Mouse (Mus musculus) right cerebral cortex, postnatal 36 days (tissue): ENCODE data around the gene Gm20532.

Source experiments
- DNase-seq, 2 experiments: peaks; one replicate each; pipeline ENCODE4 v3.0.0; 2022; ENCODE audit warnings: low spot score in 2 of 2, mixed read lengths in 1 of 2

Gene Gm20532

DNA sequence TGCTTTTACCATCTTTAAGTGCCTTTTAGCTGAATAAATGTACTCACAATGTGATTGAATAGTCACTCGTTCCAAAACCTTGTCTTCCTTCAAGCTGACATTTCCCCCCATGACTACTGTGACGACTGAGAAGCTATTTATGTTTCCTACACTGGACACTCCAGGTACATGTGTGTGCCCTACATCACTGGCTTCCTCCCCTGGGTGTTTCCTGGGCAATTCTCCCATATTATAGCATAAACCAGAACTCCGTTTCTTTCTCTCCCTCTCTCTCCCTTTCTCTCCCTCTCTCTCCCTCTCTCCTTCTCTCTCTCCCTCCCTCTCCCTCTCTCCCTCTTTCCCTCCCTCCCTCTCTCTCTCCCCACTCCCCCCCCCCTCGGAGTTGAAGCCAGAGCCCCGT, 12.6 kb upstream of the Gm20532 start:
- no peak for DNase-seq

DNA sequence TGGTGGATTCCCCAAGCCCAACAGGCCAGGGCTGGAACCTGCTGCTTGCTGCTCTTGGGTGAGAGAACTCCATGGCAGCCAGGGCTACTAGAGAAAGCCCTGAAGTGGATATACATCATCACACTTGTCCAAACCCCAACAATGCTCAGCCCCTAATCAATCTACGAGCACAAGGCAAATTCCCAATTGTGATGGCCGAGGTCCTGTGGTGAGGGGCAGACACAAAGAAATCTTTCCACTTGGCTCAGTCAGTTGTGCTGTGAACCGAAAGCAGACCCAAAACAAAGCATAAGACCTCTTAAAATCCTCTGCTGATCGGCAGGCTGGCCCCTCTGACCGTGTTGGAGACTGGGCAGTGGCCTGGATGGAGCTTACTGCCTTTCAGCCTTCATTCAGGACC, 11.6 kb upstream of the Gm20532 start:
- no peak for DNase-seq

DNA sequence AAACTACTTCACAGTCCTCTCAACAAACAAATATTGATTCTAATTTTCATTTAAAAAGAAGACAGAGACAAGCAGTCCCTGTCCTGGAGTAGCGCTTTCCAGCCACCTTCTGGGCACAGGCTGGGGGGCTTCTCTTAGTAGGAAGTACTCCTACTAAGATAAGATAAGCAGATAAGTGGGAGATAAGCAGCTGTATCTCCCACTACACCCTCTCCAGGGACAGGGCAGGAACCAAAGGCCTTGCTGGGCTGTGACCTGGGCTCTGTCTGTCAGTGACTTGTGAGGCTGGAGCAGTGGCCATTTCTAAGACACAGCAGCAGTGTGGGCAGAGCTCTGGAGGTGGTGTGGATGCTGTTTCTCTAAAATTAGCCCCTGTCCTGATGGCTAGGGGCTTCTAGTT, 11.1 kb upstream of the Gm20532 start:
- no peak for DNase-seq

DNA sequence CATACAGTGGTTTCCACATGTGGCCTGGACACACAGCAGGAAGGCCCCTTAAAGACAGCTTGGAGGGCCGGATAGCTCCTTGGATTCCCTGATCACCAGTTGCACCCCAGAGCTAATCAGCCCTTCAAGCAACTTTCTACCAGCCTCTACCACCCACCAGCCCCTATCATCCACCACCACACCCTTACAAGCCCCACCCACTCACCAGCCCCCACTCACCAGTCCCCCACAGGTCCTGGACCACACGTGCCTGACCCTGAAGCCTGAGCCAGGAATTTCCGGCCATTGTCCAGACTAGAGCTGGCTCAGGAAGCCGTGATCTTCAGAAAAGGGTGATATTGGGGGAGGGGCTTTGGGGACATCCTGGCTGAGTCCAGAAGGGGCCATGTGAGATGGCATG, 10.6 kb upstream of the Gm20532 start:
- no peak for DNase-seq

DNA sequence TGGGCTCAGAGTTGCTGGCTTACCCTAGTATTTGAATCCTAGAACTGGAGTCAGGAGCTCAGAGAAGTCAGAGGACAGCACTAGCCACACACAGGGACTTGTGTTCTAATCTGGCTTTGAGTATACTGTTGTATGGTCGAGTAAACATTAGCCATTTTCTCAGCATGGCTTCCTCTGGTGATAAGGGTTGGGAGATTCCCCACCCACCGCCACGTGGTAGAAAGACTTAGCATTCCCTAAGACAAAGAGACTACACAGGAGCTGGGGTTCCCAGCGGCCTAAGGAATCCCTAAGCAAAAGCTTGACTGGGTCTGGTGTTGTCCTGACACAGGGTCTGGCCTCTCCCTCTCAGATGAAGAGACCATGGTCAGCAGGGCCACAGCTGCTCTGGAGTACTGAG, 10.0 kb upstream of the Gm20532 start:
- DNase-seq: no peak

DNA sequence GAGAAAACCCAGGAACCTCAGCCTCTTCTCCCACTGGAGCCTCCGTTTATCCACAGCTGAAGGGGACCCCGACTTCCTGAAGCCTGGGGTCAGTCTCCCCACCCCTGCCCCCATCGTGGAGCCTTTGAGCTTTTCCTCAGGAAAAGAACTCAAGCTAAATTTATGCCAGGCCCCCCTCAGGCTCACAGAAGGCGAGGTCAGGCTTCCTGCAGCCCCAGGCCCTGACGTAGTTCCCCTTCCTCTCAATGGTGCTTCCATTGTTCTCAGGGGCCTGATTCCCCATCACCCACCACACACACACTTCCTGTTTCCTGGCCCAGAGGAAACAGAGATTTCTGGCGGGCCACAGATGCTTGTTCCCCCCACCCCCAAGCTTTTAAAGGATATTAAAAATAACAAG, 8.1 kb upstream of the Gm20532 start:
- no peak for DNase-seq

DNA sequence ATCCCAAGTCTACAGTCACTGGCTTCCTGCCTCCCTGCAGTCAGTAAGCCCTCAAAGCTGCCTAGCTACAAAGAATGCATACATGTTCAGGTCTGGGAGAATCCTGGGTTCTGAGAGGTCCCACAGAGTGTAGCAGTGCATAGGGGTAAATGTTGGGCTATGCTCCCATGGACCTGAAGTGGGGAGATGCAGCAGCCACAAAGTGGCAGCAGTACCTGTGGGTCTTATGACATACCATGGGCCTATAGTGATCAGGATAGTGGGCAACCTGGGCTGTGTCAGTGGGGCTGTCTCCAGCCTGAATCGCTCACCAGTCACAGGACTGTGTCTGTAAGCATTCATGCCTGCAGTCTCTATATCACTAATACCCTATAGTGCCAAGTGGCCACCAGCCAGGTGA, 6.7 kb upstream of the Gm20532 start, which contains the start of gene Egfl7:
TSS of gene Egfl7 (plus strand) at position 301 of the 400 bp plus-strand sequence.
- no peak for DNase-seq

DNA sequence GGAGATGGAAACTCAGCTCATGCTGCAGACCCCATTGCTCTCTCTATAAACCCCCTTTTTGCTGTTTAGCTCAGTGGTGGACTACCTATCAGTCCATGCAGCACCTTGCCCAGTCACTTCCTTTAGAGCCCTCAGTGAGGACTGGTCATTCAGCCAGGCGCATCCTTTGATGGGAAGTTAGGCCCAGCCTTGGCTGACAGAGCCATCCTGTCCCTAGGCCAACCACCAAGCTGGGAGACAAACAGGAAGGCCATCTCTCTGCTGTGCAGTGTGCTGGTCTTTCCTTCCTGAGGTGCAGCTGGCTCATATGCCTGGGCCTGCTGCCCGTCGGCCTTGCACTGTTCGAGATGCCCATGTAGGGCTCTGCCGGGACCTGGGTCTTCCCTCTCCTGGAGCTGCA, 5.7 kb upstream of the Gm20532 start:
- no peak for DNase-seq

DNA sequence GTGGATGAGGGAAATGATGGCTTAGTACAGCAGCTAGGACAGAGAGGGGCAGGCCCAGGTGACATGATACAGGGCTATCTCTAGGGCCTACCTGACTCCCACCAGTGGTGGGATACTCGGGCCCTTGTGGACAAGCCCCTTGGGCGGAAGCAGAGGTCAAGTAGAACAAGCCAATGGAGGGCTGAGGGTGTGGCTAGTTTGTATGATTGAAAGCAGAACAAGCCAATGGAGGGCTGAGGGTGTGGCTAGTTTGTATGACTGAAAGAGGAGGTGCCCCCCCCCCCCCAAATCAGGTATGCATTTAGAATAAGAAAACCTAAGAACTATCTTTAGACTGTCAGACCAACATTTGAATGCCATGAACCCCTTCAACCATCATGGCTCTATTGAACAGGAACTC, 4.2 kb upstream of the Gm20532 start:
- no peak for DNase-seq

DNA sequence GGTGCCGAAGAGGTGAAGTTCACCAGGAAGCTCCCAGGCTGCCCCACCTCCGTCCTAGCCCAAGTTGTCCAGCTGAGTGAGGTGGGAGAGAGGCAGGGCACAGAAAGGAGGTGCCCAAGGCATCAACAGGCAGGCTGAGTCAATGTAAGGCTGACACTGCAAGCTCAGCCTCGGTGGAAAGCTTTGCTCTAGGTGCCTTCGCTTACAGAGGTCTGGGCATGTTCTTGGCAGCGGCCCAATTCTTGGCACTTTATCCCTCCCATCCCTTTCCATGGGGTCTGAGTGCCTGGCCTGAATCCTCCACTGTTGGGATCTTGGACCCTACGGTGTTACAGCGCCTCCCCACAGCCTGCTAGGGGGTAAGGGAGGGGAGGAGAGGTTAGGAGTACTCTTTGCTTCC, 3.7 kb upstream of the Gm20532 start:
- DNase-seq: no peak

DNA sequence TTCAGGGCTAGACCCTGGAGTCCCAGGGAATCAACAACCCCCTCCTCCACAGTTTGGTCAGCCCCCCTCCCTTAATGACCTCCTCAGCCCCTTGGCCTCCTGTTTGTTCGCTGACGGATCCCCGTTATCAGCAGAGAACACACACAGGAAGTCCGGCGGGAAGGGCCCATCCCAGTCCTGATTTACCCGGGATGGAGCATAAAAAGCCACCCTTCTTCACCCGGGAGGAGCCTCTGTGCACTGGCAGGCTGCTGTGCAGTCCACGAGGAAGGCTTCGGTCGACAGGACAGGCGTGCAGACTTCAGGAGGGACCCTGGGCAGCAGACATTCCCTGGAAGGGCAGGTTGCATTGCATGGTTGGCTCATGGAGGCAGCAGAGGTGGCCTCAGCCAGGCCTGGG, 2.8 kb upstream of the Gm20532 start:
- no peak for DNase-seq

DNA sequence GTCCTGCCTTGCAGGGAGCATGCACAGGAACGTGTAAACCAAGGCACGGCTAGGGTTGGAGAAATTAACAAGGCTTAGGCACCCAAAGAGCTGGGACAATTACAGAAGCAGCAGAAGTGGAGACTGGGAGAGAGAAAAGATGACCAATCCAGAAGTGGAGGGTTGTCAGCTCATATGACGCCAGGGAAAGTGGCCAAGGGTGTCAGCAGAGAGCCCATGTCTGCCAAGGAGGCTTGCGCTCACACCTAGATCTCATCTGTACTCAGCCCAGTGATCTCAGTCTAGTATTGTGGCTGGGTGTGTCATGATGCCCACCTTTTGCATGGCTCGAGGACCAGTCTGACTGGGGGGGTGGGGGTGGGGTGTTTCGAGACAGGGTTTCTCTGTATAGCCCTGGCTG, 726 bp upstream of the Gm20532 start:
- no peak for DNase-seq

DNA sequence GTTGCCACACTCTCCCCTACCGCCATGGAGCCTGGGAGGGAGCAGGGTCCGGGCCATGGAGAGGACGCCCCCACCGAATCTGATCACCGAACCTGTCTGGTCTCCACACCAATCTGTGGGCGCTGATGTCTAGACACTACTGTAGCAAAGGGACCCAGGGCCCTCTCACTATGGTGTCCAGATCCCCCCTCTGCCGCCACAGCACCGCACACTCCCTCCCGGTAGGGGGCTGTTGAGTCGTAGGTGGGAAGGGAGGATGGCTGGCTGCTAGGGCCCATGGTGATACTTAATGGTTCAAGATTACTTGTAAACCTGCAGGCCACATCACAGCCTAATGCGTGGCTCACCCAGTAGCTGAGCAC, 586 bp downstream of the Gm20532 start:
- DNase-seq: no peak

DNA sequence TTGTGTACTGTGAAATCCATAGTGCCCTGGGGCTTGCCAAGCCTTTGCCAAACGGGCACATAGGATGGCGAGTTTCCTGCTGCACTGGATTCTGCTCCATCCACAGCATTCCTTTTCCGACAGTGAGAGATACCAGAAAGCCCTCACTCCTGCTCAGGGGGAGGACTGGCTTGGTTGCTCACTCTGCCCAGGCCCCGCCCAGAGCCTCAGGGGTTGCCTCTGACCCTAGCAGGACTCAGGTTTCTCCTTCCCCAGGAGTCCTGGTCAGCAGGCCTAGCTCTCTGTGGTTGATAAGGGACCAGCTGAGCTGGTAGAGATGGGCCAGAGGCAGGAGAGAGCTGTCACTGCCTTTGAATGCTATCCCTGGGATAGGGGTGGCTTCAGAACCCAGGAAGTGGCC, 2.1 kb downstream of the Gm20532 start:
- no peak for DNase-seq

DNA sequence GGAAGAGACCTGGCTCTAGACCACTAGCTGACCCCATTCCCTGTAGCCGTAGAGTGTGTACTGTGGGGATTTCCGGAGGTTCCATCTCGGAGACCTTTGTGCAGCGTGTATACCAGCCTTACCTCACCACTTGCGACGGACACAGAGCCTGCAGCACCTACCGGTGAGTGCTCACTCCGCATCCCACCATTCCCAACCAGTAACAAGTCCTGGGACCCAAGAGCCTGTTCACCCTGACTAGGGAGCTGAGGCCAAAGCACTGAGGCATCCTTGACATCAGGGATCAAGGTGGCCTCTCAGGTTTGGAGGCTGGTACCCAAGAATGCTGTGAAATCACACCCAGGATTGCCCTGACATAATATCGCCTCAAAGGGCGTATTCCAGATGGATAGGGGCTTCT, 2.8 kb downstream of the Gm20532 start:
- DNase-seq: no peak

DNA sequence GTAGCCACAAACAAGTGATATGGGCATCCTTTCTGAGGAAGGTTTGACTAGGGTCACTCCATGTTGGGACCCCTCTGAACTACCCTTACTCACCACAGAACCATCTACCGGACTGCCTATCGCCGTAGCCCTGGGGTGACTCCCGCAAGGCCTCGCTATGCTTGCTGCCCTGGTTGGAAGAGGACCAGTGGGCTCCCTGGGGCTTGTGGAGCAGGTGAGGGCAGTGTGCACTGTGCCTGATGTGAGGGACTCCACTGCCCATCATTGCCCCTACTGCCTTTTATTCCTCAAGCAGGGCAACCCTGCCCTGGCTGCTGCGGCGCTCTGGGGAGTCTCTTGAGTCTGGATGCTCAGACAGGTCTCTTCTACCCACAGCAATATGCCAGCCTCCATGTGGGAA, 3.8 kb downstream of the Gm20532 start:
- no peak for DNase-seq

DNA sequence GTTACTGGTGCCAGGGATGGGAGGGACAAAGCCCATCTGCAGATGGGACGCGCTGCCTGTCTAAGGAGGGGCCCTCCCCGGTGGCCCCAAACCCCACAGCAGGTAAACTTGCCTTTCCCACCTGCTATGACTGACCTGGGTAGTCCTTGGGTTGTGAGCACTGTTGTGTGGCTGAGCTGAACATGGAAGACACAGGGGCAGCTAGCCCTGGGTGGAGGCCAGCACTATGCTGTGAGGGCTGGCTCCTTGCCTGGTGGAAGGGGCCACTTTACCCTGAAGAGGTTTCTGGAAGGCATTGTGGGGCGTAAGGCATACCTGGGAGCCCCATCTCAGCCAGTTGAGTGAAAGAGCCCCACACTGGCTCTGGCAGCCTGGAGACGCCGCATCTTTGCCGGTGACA, 4.5 kb downstream of the Gm20532 start:
- no peak for DNase-seq

DNA sequence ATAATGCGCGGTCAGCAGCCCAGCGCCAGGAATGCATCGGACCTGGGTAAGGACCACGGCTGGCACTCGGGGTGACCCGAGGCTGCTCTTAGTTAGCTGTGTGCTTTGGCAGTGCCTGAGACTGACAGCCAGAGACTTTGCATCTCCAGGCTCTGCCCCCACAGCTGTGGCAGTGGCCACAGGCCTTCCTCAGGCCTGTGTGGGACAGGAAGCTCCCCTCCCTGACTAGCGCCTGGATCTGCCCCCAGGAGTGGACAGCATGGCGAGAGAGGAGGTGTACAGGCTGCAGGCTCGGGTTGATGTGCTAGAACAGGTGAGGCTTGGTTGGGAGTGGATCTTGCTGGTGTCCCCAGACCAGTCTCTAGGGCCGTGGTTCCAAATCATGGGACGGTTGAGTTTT, 5.0 kb downstream of the Gm20532 start:
- DNase-seq: no peak

DNA sequence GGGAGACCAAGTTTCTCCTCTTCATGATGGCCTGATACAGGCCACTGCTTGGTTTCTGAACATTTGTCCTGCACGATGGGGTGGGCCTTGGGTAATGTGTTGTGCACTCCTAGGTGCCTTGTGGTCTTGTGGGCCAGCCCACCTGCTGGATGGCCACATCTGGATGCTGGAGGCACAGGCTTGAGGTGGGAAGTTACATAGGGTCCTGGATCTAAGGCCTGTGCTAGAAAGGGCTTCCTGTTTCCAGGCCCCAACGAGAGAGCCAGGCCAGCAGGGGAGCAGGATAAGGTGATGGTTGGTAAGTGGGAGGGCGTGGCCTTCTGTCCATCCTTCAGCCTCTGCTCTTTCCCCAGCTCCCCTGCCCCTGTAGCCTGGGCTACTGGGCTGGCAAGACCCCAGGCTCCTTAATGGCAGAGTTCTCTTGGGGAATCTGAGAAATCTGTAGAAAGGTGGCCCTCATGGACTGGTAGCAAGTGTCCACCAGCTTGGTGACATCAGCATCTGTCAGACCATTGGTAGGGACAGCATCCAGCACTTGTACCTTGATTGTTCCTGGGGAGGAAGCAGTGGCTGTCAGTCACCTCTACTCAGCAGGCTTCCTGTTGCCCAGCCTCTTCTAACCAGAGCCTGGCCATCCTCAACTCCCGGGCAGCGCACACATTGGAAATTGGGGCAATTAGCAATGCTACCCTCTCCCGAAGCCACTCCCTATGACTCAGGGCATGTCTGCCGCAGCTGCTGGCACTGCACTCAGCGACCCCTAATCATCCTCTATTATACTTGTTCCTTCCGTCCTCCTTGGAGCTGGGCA, 7.0 kb downstream of the Gm20532 start:
- no peak for DNase-seq

DNA sequence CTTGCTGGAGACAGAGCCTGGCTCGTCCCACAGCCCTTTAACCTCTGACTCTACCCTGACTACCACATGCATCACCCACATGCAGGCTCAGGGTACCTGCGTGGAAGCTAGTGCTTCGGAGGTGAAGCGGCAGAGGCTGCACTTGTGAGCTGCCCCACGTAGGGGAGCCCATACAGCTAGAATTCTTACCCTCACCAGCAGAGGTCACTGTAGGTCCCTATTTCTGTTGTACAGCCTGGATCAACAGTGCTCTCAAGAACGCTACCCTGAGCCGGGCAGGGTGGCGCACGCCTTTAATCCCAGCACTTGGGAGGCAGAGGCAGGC, 7.5 kb downstream of the Gm20532 start:
- no peak for DNase-seq

DNA sequence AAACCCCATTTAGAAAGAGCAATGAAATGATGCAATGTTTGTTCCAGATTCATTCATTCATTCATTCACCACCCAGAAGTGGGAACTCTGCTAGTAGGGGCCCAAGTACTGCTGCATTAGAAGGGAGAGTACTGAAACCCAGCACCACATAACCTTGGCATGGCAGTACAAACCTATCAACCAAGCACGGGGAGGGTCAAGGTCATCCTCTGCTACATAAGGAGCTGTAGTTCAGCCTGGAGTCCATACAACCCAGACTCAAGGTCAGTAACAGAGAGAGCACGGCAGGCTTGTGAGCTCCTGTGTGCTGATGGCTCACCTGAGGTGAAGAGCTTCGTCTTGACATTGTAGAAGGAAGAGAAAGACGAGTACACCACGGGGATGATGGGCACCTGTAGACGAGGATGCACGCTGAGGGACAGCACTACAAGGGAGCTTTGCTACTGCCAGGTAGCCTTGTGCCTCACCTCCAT, 8.1 kb downstream of the Gm20532 start:
- DNase-seq: no peak

DNA sequence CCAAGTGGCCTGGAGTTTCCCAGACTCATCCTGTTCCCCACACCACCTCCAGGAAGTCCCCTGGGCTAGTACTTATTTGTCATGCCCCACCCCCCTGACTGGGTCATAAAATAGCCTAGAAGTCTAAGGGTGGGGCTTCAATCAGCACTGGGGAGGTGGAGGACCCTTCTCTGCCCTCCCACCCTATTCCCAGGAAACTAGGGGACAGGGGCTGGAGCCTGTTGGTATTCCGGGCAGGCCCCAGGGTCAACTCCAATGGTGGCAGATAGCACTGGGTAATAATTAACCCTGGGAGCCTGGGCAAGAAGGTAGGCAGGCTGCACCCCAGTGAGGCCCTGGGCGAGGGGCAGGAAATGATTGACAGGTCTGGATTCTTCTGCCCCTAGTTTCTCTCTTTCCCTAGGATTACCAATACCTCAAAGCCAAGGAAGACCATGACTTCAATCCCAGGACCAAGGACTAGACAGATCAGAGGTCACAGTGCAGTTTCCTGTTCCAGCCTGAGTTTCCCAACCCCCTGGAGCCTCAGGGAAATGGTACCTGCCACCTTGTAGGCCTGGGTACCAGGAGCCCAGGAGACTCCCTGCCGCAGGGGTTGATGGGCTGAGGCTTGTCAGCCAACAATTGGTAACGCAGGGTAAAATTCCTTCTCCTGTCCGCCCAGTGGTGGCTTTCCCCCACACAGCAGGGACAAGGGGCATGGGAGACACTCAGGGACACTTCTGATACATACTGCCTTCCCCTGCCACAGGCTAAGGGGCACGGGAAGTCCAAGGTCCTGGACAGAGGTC, 8.7 kb downstream of the Gm20532 start:
- DNase-seq: no peak

DNA sequence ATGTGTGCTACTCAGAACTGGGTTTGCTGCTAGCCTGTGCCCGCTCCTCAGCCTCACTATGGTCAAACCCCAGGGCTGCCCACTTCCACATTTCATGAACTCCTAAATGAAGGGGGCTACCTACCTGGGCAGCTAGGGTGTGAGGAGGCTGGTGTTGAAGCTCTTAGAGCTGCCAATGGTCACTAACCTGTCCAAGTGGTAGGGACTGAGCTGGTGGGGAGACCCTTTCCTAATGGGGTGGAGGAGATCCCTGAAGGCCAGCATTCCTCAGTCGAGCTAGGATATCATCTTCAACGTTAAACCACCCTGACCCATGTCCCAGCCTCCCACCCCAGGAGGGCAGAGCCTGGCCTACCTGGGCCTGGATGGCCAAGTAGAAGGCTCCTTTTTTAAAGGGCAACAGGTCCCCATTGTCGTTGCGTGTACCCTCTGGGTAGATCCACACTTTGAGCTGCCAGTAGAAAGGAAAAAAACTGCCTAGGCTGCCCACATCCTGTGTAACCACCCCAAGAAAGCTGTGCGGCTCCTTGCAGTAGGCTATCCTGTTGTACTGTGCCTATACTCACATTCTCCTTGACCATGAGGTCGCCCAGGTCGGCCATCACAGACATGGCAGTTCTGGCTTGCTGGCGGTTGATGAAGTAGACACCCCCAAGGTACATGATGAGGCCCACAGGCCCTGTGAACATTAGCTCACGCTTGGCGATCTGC, 9.4 kb downstream of the Gm20532 start:
- no peak for DNase-seq
